Mouse (Mus musculus): ENCODE results near the gene Odf3.
"Not testable (repeated sequence)": the region's sequence is repeated elsewhere in the genome, so short reads cannot be mapped to it uniquely, and the experiment has no call there.

DNA sequence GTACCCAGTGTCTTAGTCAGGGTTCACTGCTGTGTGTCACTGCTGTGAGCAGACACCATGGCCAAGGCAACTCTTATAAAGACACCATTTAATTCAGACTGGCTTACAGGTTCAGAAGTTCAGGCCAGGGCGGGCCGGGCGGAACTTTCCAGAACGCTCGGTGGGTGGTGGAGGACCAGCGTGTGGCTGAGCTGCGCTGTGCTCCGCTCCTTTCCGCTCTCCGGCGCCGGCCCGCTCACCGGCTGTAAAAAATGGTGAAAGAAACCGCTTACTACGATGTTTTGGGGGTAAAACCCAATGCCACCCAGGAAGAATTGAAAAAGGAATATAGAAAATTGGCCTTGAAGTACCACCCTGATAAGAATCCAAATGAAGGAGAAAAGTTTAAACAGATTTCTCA lies 43.0 kb downstream of the Odf3 start:
- TF ChIP-seq TAL1, GATA1 (IDR thresholded peaks at IDR 0.05; ENCODE audit: low read length): not testable (repeated sequence)
